Mouse (Mus musculus) naive thymus-derived CD4-positive, alpha-beta T cell, adult 2 months (primary cell): ENCODE measurements at regions not wholly inside any gene's neighbourhood (a gene's known extent, or its start where the extent isn't known, plus 50 kb on each side); places are given as distances from the start of the nearest gene placed in this dataset.

Experiments
- DNase-seq: peaks from one replicate; pipeline ENCODE4 v3.0.0-alpha.2; 2011; ENCODE audit warnings: low read depth

- DNase-seq, result no peak
Observed at GRCm38 (mm10) chr4:99503221-99503744, 152.8 kb upstream of the Foxd3 start.

GRCm38 (mm10) chr4:99511993-99512392, 144.1 kb upstream of the Foxd3 start:
- no peak for DNase-seq

- DNase-seq, result no peak
Observed at GRCm38 (mm10) chr4:99516883-99517282, 139.2 kb upstream of the Foxd3 start.

GRCm38 (mm10) chr4:99527441-99527840, 128.7 kb upstream of the Foxd3 start:
- DNase-seq, result no peak

- no peak for DNase-seq
Observed at GRCm38 (mm10) chr4:99544014-99544413, 112.1 kb upstream of the Foxd3 start.

GRCm38 (mm10) chr4:99545742-99546141, 110.4 kb upstream of the Foxd3 start:
- DNase-seq, result no peak

GRCm38 (mm10) chr4:99557963-99558362, 98.1 kb upstream of the Foxd3 start:
- DNase-seq, result no peak

GRCm38 (mm10) chr4:99560604-99561003, 95.5 kb upstream of the Foxd3 start:
- DNase-seq, result no peak

- no peak for DNase-seq
Observed at GRCm38 (mm10) chr4:99561506-99561937, 94.6 kb upstream of the Foxd3 start.

- no peak for DNase-seq
Observed at GRCm38 (mm10) chr4:99565401-99565800, 90.7 kb upstream of the Foxd3 start.

- no peak for DNase-seq
Observed at GRCm38 (mm10) chr4:99572841-99573642, 83.1 kb upstream of the Foxd3 start.

GRCm38 (mm10) chr4:99574021-99574531, 82.0 kb upstream of the Foxd3 start:
- no peak for DNase-seq

- DNase-seq, result no peak
Observed at GRCm38 (mm10) chr4:99574984-99575383, 81.1 kb upstream of the Foxd3 start.

GRCm38 (mm10) chr4:99597781-99598180, 58.3 kb upstream of the Foxd3 start:
- DNase-seq, result no peak

- DNase-seq, result no peak
Observed at GRCm38 (mm10) chr4:99600741-99601140, 55.4 kb upstream of the Foxd3 start.

- DNase-seq, result no peak
Observed at GRCm38 (mm10) chr4:99601463-99601862, 54.6 kb upstream of the Foxd3 start.
